Mouse (Mus musculus) heart, embryonic 13.5 days (tissue): ENCODE data around the gene Tsen34. TPM values are rescaled to one million over a fixed set of nuclear protein-coding genes. Genes with fewer than 3 reads are reported as not detected.

ENCODE experiments used
- microRNA-seq: library from miRNA; unstranded; fragments of <30 nt; microRNA quantifications from one replicate; pipeline ENCODE4, GENCODE M21; 2016
- polyA plus RNA-seq: library from polyadenylated mRNA; unstranded; fragments of >200 nt; fragmentation: Nextera tagmentation; extraction: Ambion mirVana; gene quantifications from 2 replicates; pipeline ENCODE4 v1.2.1, GENCODE M21; 2015

Gene Tsen34
- polyA plus RNA-seq, 1 experiment from 2014 or later, result 194 TPM

Small RNAs within 50 kb of the gene (microRNA-seq; reads per million reads assigned to microRNA genes)
- gene Mir3572, result 3.7 reads per million, percentile 15 among the genes with 10 or more reads in this experiment

Other genes with a start within 250 kb of the Tsen34 start
- not detected in 2 replicates for gene Tarm1, start 190.2 kb upstream of the Tsen34 start, polyA plus RNA-seq
- gene Oscar, start 76.7 kb upstream of the Tsen34 start, polyA plus RNA-seq, result 0.15 TPM in 1 of 2 replicates, not detected in the other
- gene Ndufa3, start 75.5 kb upstream of the Tsen34 start, polyA plus RNA-seq, result 703 and 780 TPM in 2 replicates
- 13.5 and 15.1 TPM in 2 replicates for gene Tfpt, start 62.9 kb upstream of the Tsen34 start, polyA plus RNA-seq
- gene Prpf31, start 62.9 kb upstream of the Tsen34 start, polyA plus RNA-seq, result 60.9 and 69.9 TPM in 2 replicates
- gene Cnot3, start 47.6 kb upstream of the Tsen34 start, polyA plus RNA-seq, result 31.1 and 33.3 TPM in 2 replicates
- gene Leng1, start 27.0 kb upstream of the Tsen34 start, polyA plus RNA-seq, result 17.0 and 18.3 TPM in 2 replicates
- 4.0 and 4.6 TPM in 2 replicates for gene Tmc4, start 15.3 kb upstream of the Tsen34 start, polyA plus RNA-seq
- 35.5 and 40.7 TPM in 2 replicates for gene Mboat7, start 660 bp downstream of the Tsen34 start, polyA plus RNA-seq
- 844 and 931 TPM in 2 replicates for gene Rps9, start 11.1 kb downstream of the Tsen34 start, polyA plus RNA-seq
- gene Pirb, start 27.5 kb downstream of the Tsen34 start, polyA plus RNA-seq, result 0.27 and 0.32 TPM in 2 replicates
- gene Gm15448, start 132.8 kb downstream of the Tsen34 start, polyA plus RNA-seq, result not detected in 2 replicates
- gene Pira2, start 152.2 kb downstream of the Tsen34 start, polyA plus RNA-seq, result 0.10 TPM in 1 of 2 replicates, not detected in the other
- not detected in 2 replicates for gene Gm14548, start 205.3 kb downstream of the Tsen34 start, polyA plus RNA-seq
- gene Lilra6, start 222.6 kb downstream of the Tsen34 start, polyA plus RNA-seq, result 0.08 TPM in 1 of 2 replicates, not detected in the other